Mouse (Mus musculus) ES-E14 (cell line): ENCODE data around the gene Atp6v1a. TPM values are rescaled to one million over a fixed set of nuclear protein-coding genes. Genes with fewer than 3 reads are reported as not detected.

Experiments
- DNase-seq: peaks from one replicate; pipeline ENCODE4 v3.0.0-alpha.2; 2013; ENCODE audit warnings: low read depth, low spot score
- H3K27ac ChIP-seq: 2 replicates; pipeline ENCODE4 v1.5.1; 2012; ENCODE audit warnings: low read depth, mild to moderate bottlenecking, low read length, moderate library complexity, mixed read lengths; ENCODE audit not compliant: poor library complexity, insufficient read depth, severe bottlenecking
- H3K36me3 ChIP-seq: 2 replicates; pipeline ENCODE4 v1.6.1; 2012; ENCODE audit warnings: mild to moderate bottlenecking, low read length, moderate library complexity, mixed read lengths; ENCODE audit not compliant: control insufficient read depth, poor library complexity, insufficient read depth, severe bottlenecking
- H3K4me1 ChIP-seq, 2 experiments: fragments of 150-350 bp in 1 of 2; sonication (generic) in 1 of 2; 2 replicates each; pipeline ENCODE4 v1.6.1; 2012; ENCODE audit warnings: low read length in 2 of 2, mild to moderate bottlenecking in 1 of 2, mixed read lengths in 1 of 2; ENCODE audit not compliant: control insufficient read depth in 2 of 2, insufficient read depth in 2 of 2, poor library complexity in 1 of 2
- H3K4me3 ChIP-seq, 2 experiments: fragments of 150-350 bp in 1 of 2; sonication (generic) in 1 of 2; 2 replicates each; pipeline ENCODE4 v1.5.1; 2012; ENCODE audit warnings: low read length in 2 of 2, low read depth in 1 of 2, mild to moderate bottlenecking in 1 of 2, mixed read lengths in 1 of 2; ENCODE audit not compliant: insufficient read depth in 1 of 2, poor library complexity in 1 of 2, severe bottlenecking in 1 of 2
- H3K9ac ChIP-seq: 2 replicates; pipeline ENCODE4 v1.6.1; 2012; ENCODE audit warnings: low read depth, mild to moderate bottlenecking, low read length, mixed read lengths; ENCODE audit not compliant: poor library complexity, insufficient read depth, severe bottlenecking
- H3K9me3 ChIP-seq: fragments of 150-350 bp; sonication (generic); 2 replicates; pipeline ENCODE4 v1.6.1; 2012; ENCODE audit warnings: low read depth, mild to moderate bottlenecking, low read length; ENCODE audit not compliant: control insufficient read depth, insufficient read depth
- CHD2 ChIP-seq: IDR thresholded peaks from 2 replicates; pipeline ENCODE4 v1.6.1; 2014; ENCODE audit warnings: mild to moderate bottlenecking, low read depth, low read length, inconsistent platforms
- HCFC1 ChIP-seq: IDR thresholded peaks from 2 replicates; pipeline ENCODE4 v1.6.1; 2012; ENCODE audit warnings: low read length, inconsistent platforms, borderline replicate concordance; ENCODE audit not compliant: insufficient read depth
- MAFK ChIP-seq: IDR thresholded peaks from 2 replicates; pipeline ENCODE4 v1.6.1; 2014; ENCODE audit warnings: mild to moderate bottlenecking, low read depth, low read length, inconsistent platforms; ENCODE audit not compliant: insufficient read depth
- ZC3H11A ChIP-seq: IDR thresholded peaks from 2 replicates; pipeline ENCODE4 v1.6.1; 2012; ENCODE audit warnings: low read depth, mild to moderate bottlenecking, inconsistent platforms, low read length, borderline replicate concordance
- ZNF384 ChIP-seq: IDR thresholded peaks from 2 replicates; pipeline ENCODE4 v1.6.1; 2012; ENCODE audit warnings: low read depth, low read length, inconsistent platforms
- in situ Hi-C, 2 experiments: fragments of 600-800 bp; cut with MboI; formaldehyde crosslinking; loops; one replicate each; pipeline ENCODE4 v1.15.1; 2025; ENCODE audit warnings: low sequenced_read_pairs in 2 of 2, inconsistent platforms in 1 of 2; ENCODE audit not compliant: unreplicated experiment in 2 of 2
- total RNA-seq: library from RNA; depleted of rRNA; stranded (reverse); fragments of 300-350 nt; gene quantifications from 2 replicates; pipeline ENCODE4 v1.2.3, GENCODE M21; 2012

Atp6v1a gene
- total RNA-seq, 1 experiment = 82.8 TPM

DNA sequence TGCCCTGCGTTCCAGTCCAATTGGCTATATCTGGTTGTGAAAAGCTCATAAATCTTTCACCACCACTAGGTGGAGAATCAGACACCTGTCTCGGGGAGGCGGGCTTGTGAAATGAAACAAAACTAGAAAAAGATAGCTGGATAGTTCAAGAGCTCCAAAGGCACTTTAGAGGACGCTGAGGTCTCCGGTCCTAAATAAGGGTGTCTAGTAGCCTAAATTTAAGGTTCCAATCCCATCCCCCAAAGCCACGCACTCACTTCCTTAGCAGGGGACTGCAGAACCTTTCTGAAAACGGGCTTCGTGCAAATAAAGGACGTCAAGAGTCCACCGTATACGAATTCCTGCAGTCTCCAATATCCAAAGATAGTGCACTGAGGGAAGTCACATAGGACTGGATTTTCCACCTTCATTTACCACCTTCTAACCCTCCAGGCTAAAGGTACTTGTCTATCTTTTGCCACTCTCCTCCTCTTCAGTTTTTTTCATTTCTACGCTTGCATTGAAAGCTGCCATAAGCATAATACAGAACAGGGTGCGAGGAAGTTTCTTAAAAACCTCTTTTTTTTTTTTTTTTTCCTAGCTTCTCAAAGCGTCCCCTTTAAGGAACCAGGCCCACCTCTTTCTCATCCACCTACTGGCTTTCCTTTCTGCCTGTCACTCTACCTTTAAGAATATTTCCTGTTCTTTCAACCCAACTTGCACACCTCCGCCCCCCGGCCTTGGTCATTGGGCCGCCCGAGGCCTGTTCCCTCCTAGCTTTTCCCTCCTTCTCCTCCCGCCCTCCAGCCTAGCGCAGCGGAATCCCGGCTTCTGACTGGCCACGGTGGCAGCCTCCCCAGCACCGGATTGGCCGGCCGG lies 33.0 kb upstream of the Atp6v1a start:
- DNase-seq = peak; percentile 97
- Histone ChIP-seq H3K9ac (peak overlapping the region; percentile 72), H3K27ac (no peak overlapping the region; the same call in 1 of the 2 replicates), H3K36me3 (no peaks in the 10 kb centered on the region), H3K4me3 (peak overlapping the region; percentile 61 to 76), H3K9me3 (no peaks in the 10 kb centered on the region), H3K4me1 (peaks cover 0 to 2% of the 10 kb centered on the region in 2 experiments; a peak in 1 of 4 replicates)
- peak; percentile 62 for TF ChIP-seq CHD2
- TF ChIP-seq ZNF384 = peak; percentile 97
- no peak for TF ChIP-seq ZC3H11A
- no peak for TF ChIP-seq MAFK
- in situ Hi-C loops = no loop called here

DNA sequence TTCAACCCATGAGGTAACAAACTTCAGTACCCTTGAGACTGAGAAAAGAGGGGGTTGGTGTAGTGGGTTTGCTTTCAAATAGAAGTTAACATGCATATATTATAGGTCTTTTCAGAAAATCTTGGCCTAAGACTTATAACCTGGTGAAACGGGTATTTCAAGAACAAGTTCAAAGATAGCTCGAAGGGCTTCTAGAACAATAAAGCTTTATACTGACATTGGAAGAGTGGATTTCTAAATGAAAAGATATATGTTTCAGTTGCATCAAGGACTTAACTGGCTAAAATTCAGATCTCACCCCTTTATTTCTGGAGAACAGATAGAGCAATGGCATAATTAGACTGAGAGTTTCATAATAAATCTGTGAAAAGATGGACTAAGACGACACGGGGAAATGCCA lies 29.5 kb upstream of the Atp6v1a start:
- Histone ChIP-seq H3K4me3 (no peak overlapping the region), H3K36me3 (no peaks in the 10 kb centered on the region), H3K9me3 (no peaks in the 10 kb centered on the region), H3K27ac (no peak overlapping the region), H3K4me1 (no peaks in the 10 kb centered on the region), H3K9ac (no peak overlapping the region)
- in situ Hi-C loops = no loop called here
- TF ChIP-seq ZC3H11A = no peak
- TF ChIP-seq MAFK = no peak
- TF ChIP-seq ZNF384 = no peak
- TF ChIP-seq HCFC1 = no peak
- no peak for TF ChIP-seq CHD2
- no peak for DNase-seq

DNA sequence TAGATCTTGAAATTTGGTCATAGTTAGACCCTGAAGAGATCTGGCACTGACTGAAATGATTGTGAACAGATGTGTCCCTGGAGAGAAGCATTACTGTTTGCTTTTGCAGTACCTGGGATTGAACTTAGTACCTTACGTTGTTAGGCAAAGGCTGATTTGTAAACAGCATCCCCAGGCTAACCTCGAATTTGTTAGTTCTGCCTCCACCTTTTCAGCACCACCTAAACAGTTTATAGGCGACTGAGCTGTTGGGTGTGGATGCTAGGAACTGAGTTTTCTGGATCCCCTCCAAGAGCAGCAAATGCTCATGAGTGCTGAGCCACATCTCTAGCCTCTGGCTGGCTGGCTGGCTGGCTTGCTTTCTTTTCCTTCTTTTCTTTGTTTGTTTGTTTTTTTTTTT lies 25.7 kb upstream of the Atp6v1a start:
- Histone ChIP-seq H3K9me3 (no peaks in the 10 kb centered on the region), H3K9ac (no peak overlapping the region), H3K4me1 (no peaks in the 10 kb centered on the region), H3K36me3 (no peaks in the 10 kb centered on the region; the same call in 1 of the 2 replicates), H3K27ac (no peak overlapping the region), H3K4me3 (no peak overlapping the region)
- DNase-seq = no peak
- TF ChIP-seq ZC3H11A (no peak), HCFC1 (no peak), MAFK (no peak), ZNF384 (no peak), CHD2 (no peak)
- in situ Hi-C loops = no loop called here

DNA sequence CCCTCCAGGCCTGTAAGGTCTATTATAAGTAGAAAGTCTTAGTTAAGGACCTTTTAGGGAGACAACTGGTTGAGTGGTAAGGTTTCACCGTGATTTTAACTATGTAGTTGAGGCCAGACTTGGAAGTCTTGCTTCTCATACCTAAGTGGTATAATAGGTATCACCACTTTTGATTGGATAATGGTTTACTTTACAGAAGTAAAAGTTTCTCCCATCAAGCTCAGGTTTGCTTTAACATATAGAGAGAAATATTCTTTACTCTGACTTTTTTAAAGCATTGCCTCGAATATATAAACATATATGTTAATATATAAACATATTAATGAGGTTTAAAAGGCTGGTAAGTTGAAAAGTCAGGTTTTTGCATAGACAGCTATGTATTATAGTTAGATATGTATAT lies 24.3 kb upstream of the Atp6v1a start:
- no peak overlapping the region for H3K9ac ChIP-seq
- no peak overlapping the region for H3K27ac ChIP-seq
- DNase-seq = no peak
- in situ Hi-C loops = no loop called here
- no peaks in the 10 kb centered on the region for H3K4me1 ChIP-seq
- H3K9me3 ChIP-seq = no peaks in the 10 kb centered on the region
- TF ChIP-seq HCFC1 = no peak
- TF ChIP-seq MAFK = no peak
- no peak for TF ChIP-seq CHD2
- TF ChIP-seq ZNF384 = no peak
- TF ChIP-seq ZC3H11A = no peak
- H3K36me3 ChIP-seq = no peaks in the 10 kb centered on the region; the same call in 1 of the 2 replicates
- no peak overlapping the region for H3K4me3 ChIP-seq
